Mouse (Mus musculus) neutrophil, adult 5-6 weeks (primary cell): ENCODE data around the gene Gm20824. TPM values are rescaled to one million over a fixed set of nuclear protein-coding genes. Genes with fewer than 3 reads are reported as not detected.
"Not testable (repeated sequence)": the region's sequence is repeated elsewhere in the genome, so short reads cannot be mapped to it uniquely, and the experiment has no call there.

Experiments used
- ATAC-seq: fragments of 151-379, 151-347 bp; 2 replicates; pipeline ENCODE4 v1.8.0; 2017; ENCODE audit warnings: mild to moderate bottlenecking, moderate TSS enrichment; ENCODE audit not compliant: insufficient number of reproducible peaks, poor library complexity, low FRiP score, severe bottlenecking; ENCODE audit errors: extremely low read depth
- total RNA-seq: library from RNA; stranded (forward); fragments of 200-1000 nt; gene quantifications from 2 replicates; pipeline ENCODE4 v1.2.3, GENCODE M21; 2017

Gene Gm20824
- total RNA-seq: not detected in 2 replicates

DNA sequence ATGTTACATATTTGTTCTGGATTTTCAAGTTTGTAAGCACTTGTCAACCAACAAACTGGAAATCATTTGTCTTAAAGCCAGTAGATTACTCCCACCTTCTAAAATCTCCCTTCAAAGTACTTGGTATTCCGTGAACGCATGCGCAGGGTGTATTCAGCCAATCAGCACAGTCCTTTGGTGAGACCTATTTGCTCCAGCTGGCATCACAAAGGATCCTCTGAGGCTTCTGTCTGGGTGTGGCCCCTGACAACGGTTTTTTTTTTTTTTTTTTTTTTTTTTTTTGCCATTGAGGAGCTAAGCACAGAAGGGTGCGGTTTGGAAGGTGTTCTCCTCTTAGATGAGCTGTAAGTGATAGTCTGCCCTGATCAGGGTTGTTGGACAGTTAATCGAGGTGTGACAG lies at the start of gene Gm20824:
TSS of gene Gm20824 (plus strand) at position 301 of the 400 bp plus-strand sequence.
- not testable (repeated sequence) for ATAC-seq

Other genes starting within 250 kb of the Gm20824 start
- gene Gm20825, start 186.4 kb upstream of the Gm20824 start, total RNA-seq: not detected in 2 replicates